Comparison of ENCODE assay signal across 8 mouse cellular contexts in the genomic region with DNA sequence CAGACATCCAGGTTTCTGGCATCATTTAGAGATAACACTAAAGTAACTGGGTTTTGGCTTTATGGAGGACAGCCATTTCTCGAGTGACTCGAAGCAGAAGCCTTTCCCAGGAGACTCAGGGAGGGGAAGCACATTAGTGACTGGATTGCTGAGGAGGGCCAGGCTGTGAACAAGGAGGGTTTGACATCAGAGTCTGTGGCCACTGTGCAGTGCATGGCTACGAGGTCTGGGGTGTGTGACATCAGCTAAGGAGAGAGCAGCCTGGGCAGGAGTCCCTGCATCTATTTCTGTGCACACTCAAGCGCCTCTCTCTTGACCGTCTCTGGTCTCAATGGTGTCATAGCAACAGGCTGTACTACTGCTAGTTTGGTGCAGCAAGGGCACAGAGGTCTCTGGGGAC.
DNase-seq lines count a peak whose midpoint lies in the region; ATAC-seq lines count a peak whose summit lies in the region.

No protein-coding gene starts in this region.

- H3K4me2 ChIP-seq in forebrain, embryonic 11.5 days (ENCODE audit: low read depth, low read length, severe bottlenecking) = no peak overlapping the region
- peak overlapping the region; percentile 50 for H3K4me2 ChIP-seq in heart, embryonic 13.5 days

- H3K4me3 ChIP-seq in forebrain, embryonic 10.5 days = no peak overlapping the region
- no peak overlapping the region for H3K4me3 ChIP-seq in forebrain, embryonic 11.5 days (ENCODE audit: low read depth, low read length)
- H3K4me3 ChIP-seq in heart, embryonic 13.5 days = 0 out of 2 replicates have a peak overlapping the region, but pooled peaks have one; percentile 1

- peaks cover 11% of the 10 kb centered on the region for H3K9me3 ChIP-seq in forebrain, embryonic 10.5 days
- H3K9me3 ChIP-seq in forebrain, embryonic 11.5 days (ENCODE audit: control insufficient read depth, low read length) = no peaks in the 10 kb centered on the region
- peaks cover 10% of the 10 kb centered on the region for H3K9me3 ChIP-seq in heart, embryonic 13.5 days

- H3K27me3 ChIP-seq in forebrain, embryonic 10.5 days (ENCODE audit: poor library complexity, severe bottlenecking) = peaks cover 17% of the 10 kb centered on the region
- no peaks in the 10 kb centered on the region for H3K27me3 ChIP-seq in forebrain, embryonic 11.5 days (ENCODE audit: control insufficient read depth, insufficient read depth, low read length)
- no peaks in the 10 kb centered on the region for H3K27me3 ChIP-seq in heart, embryonic 13.5 days (replicated peaks)

- peaks cover 17% of the 10 kb centered on the region for H3K36me3 ChIP-seq in forebrain, embryonic 10.5 days (replicated peaks)
- H3K36me3 ChIP-seq in forebrain, embryonic 11.5 days (ENCODE audit: control insufficient read depth, insufficient read depth, low read length) = peaks cover 4% of the 10 kb centered on the region; the same call in 1 of the 2 replicates
- H3K36me3 ChIP-seq in heart, embryonic 13.5 days = peaks cover 28% of the 10 kb centered on the region

- DNase-seq in forebrain, embryonic 10.5 days (ENCODE audit: extremely low spot score, low spot score) = no peak
- no peak for DNase-seq in forebrain, embryonic 11.5 days (ENCODE audit: low spot score)
- peak; percentile 56 for DNase-seq in MN1 (ENCODE audit: low spot score)
- DNase-seq in lung, postnatal 10 days = peak; percentile 49
- no peak for DNase-seq in right cerebral cortex, postnatal 36 days (ENCODE audit: low spot score in 2 of 2)
- no peak for DNase-seq in adrenal gland, postnatal 25 days
- DNase-seq in cerebellum, postnatal 25 days = no peak

- 62% methylated on average over 5 of the region's 5 CpGs for WGBS in forebrain, embryonic 10.5 days
- 53% methylated on average over 5 of the region's 5 CpGs for WGBS in forebrain, embryonic 11.5 days
- WGBS in heart, embryonic 13.5 days = 12% methylated on average over 5 of the region's 5 CpGs

- peaks cover 27% of the 10 kb centered on the region for H3K4me1 ChIP-seq in forebrain, embryonic 10.5 days
- H3K4me1 ChIP-seq in forebrain, embryonic 11.5 days (replicated peaks; ENCODE audit: control insufficient read depth, insufficient read depth, low read length) = peaks cover 7% of the 10 kb centered on the region; the same call in 1 of the 2 replicates
- peaks cover 55% of the 10 kb centered on the region for H3K4me1 ChIP-seq in heart, embryonic 13.5 days

- H3K27ac ChIP-seq in forebrain, embryonic 10.5 days = peak overlapping the region; percentile 42; the same call in 1 of the 2 replicates
- no peak overlapping the region for H3K27ac ChIP-seq in forebrain, embryonic 11.5 days (ENCODE audit: low read depth, low read length)
- H3K27ac ChIP-seq in heart, embryonic 13.5 days (replicated peaks) = peak overlapping the region; percentile 86

- no peak overlapping the region for H3K9ac ChIP-seq in forebrain, embryonic 11.5 days (ENCODE audit: low read length)
- peak overlapping the region; percentile 58; the same call in 1 of the 2 replicates for H3K9ac ChIP-seq in heart, embryonic 13.5 days

- no peak for ATAC-seq in forebrain, embryonic 11.5 days (replicated peaks; ENCODE audit: low FRiP score)
- no peak for ATAC-seq in heart, embryonic 13.5 days (ENCODE audit: extremely low read depth, insufficient number of reproducible peaks, low FRiP score, low TSS enrichment)

Comparison
In these comparisons a context has a peak if more than half of its experiments do, and no peak if none do; other contexts are left out.
1. DNase-seq: peak in MN1 (single experiment) and lung, postnatal 10 days (single experiment); none in forebrain, embryonic 10.5 days (single experiment), forebrain, embryonic 11.5 days (single experiment), right cerebral cortex, postnatal 36 days (0 of 2), adrenal gland, postnatal 25 days (single experiment) and cerebellum, postnatal 25 days (0 of 2).